Mouse (Mus musculus) intestine, embryonic 15.5 days (tissue): Measurements from ENCODE around the gene Ppp2r5c. TPM values are rescaled to one million over a fixed set of nuclear protein-coding genes. Genes with fewer than 3 reads are reported as not detected.

Source experiments
- ATAC-seq: fragments of 200-750 bp; cut with Nextera tagmentation; 2 replicates; pipeline ENCODE4 v1.8.0; 2017; ENCODE audit warnings: moderate TSS enrichment, moderate library complexity
- H3K27ac ChIP-seq: fragments of 300-500 bp; sonication (generic); 2 replicates; pipeline ENCODE4 v1.5.1; 2015; ENCODE audit warnings: mild to moderate bottlenecking, inconsistent platforms
- H3K27me3 ChIP-seq: fragments of 300-500 bp; sonication (generic); replicated peaks from 2 replicates; pipeline ENCODE4 v1.6.1; 2015; ENCODE audit warnings: inconsistent platforms
- H3K36me3 ChIP-seq: fragments of 300-500 bp; sonication (generic); 2 replicates; pipeline ENCODE4 v1.6.1; 2015; ENCODE audit warnings: inconsistent platforms
- H3K4me1 ChIP-seq: fragments of 300-500 bp; sonication (generic); replicated peaks from 2 replicates; pipeline ENCODE4 v1.6.1; 2015; ENCODE audit warnings: inconsistent platforms
- H3K4me2 ChIP-seq: fragments of 300-500 bp; sonication (generic); replicated peaks from 2 replicates; pipeline ENCODE4 v1.6.1; 2015; ENCODE audit warnings: mild to moderate bottlenecking, inconsistent platforms
- H3K4me3 ChIP-seq: fragments of 300-500 bp; sonication (generic); replicated peaks from 2 replicates; pipeline ENCODE4 v1.5.1; 2015; ENCODE audit warnings: inconsistent platforms
- H3K9ac ChIP-seq: fragments of 300-500 bp; sonication (generic); 2 replicates; pipeline ENCODE4 v1.6.1; 2015; ENCODE audit warnings: inconsistent platforms
- H3K9me3 ChIP-seq: fragments of 300-500 bp; sonication (generic); 2 replicates; pipeline ENCODE4 v1.6.1; 2016; ENCODE audit warnings: inconsistent platforms
- WGBS: fragments of 180-500 bp; shearing (Covaris S2); methylation state at CpG from one replicate; pipeline ENCODE4 v1.1.7; 2015; 5-methylcytosine and 5-hydroxymethylcytosine counted together
- polyA plus RNA-seq: library from polyadenylated mRNA; unstranded; fragments of >200 nt; fragmentation: Nextera tagmentation; extraction: Ambion mirVana; gene quantifications from 2 replicates; pipeline ENCODE4 v1.2.1, GENCODE M21; 2015

Ppp2r5c gene
- polyA plus RNA-seq, 1 experiment from 2014 or later, result 162 TPM

GRCm38 (mm10) chr12:110590804-110591259 is 143.9 kb downstream of the Ppp2r5c start:
- no peaks in the 10 kb centered on the region for H3K36me3 ChIP-seq
- H3K27ac ChIP-seq, result peak overlapping the region; percentile 94
- H3K9me3 ChIP-seq, result no peaks in the 10 kb centered on the region
- H3K4me2 ChIP-seq, result peak overlapping the region; percentile 86
- WGBS, result 1% methylated on average over 15 of the region's 15 CpGs
- peak overlapping the region; percentile 85 for H3K9ac ChIP-seq
- H3K4me3 ChIP-seq, result peak overlapping the region; percentile 80
- no peaks in the 10 kb centered on the region for H3K27me3 ChIP-seq
- peak; percentile 3 for ATAC-seq
- H3K4me1 ChIP-seq, result 0 out of 2 replicates have a peak, but pooled peaks cover 12% of the 10 kb centered on the region

GRCm38 (mm10) chr12:110591260-110591883 is 144.5 kb downstream of the Ppp2r5c start:
- Histone ChIP-seq H3K27me3 (no peaks in the 10 kb centered on the region), H3K4me2 (peak overlapping the region; percentile 86), H3K27ac (peak overlapping the region; percentile 94), H3K4me3 (peak overlapping the region; percentile 80), H3K36me3 (no peaks in the 10 kb centered on the region), H3K9ac (peak overlapping the region; percentile 85), H3K9me3 (no peaks in the 10 kb centered on the region), H3K4me1 (0 out of 2 replicates have a peak, but pooled peaks cover 12% of the 10 kb centered on the region)
- ATAC-seq, result peak; percentile 98
- WGBS, result under 1% methylated on average over 56 of the region's 56 CpGs

- 9% methylated on average over 7 of the region's 7 CpGs for WGBS
- H3K27ac ChIP-seq, result no peak overlapping the region
- H3K9me3 ChIP-seq, result no peaks in the 10 kb centered on the region
- no peaks in the 10 kb centered on the region for H3K36me3 ChIP-seq
- no peak for ATAC-seq
- no peak overlapping the region for H3K4me3 ChIP-seq
- H3K4me2 ChIP-seq, result no peak overlapping the region
- H3K27me3 ChIP-seq, result no peaks in the 10 kb centered on the region
- peaks cover 14% of the 10 kb centered on the region; the same call in 1 of the 2 replicates for H3K4me1 ChIP-seq
- H3K9ac ChIP-seq, result no peak overlapping the region
Observed at GRCm38 (mm10) chr12:110598527-110598926, 151.6 kb downstream of the Ppp2r5c start.

GRCm38 (mm10) chr12:110599791-110600190 is 152.9 kb downstream of the Ppp2r5c start:
- Histone ChIP-seq H3K9me3 (no peaks in the 10 kb centered on the region), H3K4me3 (no peak overlapping the region), H3K27ac (no peak overlapping the region), H3K27me3 (no peaks in the 10 kb centered on the region), H3K36me3 (no peaks in the 10 kb centered on the region), H3K4me1 (peaks cover 20% of the 10 kb centered on the region; the same call in 1 of the 2 replicates), H3K4me2 (no peak overlapping the region), H3K9ac (no peak overlapping the region)
- no peak for ATAC-seq
- 49% methylated on average over 4 of the region's 4 CpGs for WGBS

- Histone ChIP-seq H3K27me3 (no peaks in the 10 kb centered on the region), H3K4me1 (peaks cover 20% of the 10 kb centered on the region; the same call in 1 of the 2 replicates), H3K9ac (no peak overlapping the region), H3K36me3 (no peaks in the 10 kb centered on the region), H3K4me2 (peak overlapping the region; percentile 62), H3K27ac (no peak overlapping the region), H3K9me3 (no peaks in the 10 kb centered on the region), H3K4me3 (peak overlapping the region; percentile 74)
- 54% methylated on average over 13 of the region's 13 CpGs for WGBS
- ATAC-seq, result no peak
Observed at GRCm38 (mm10) chr12:110600225-110600991, 153.5 kb downstream of the Ppp2r5c start.

GRCm38 (mm10) chr12:110601241-110602218 is 154.6 kb downstream of the Ppp2r5c start, which contains the start of gene Dync1h1:
Gene Dync1h1, plus strand, starts transcription at chr12:110601452.
- Histone ChIP-seq H3K27ac (peak within 1 kb of the TSS; percentile 95), H3K27me3 (no peaks in the 10 kb centered on the region), H3K36me3 (no peaks in the 10 kb centered on the region), H3K4me3 (peak within 1 kb of the TSS; percentile 74), H3K9ac (peak within 1 kb of the TSS; percentile 79), H3K9me3 (no peaks in the 10 kb centered on the region), H3K4me2 (peak within 1 kb of the TSS; percentile 62), H3K4me1 (peaks cover 20% of the 10 kb centered on the region; the same call in 1 of the 2 replicates)
- peak; percentile 95 for ATAC-seq
- WGBS, result under 1% methylated on average over 105 of the region's 105 CpGs

GRCm38 (mm10) chr12:110606161-110606560 is 159.2 kb downstream of the Ppp2r5c start:
- H3K4me2 ChIP-seq, result no peak overlapping the region
- no peak for ATAC-seq
- H3K9ac ChIP-seq, result no peak overlapping the region
- H3K4me3 ChIP-seq, result no peak overlapping the region
- WGBS, result 80% methylated on average over 3 of the region's 3 CpGs
- H3K9me3 ChIP-seq, result no peaks in the 10 kb centered on the region
- no peaks in the 10 kb centered on the region for H3K36me3 ChIP-seq
- peaks cover 25% of the 10 kb centered on the region for H3K4me1 ChIP-seq
- no peaks in the 10 kb centered on the region for H3K27me3 ChIP-seq
- no peak overlapping the region for H3K27ac ChIP-seq

GRCm38 (mm10) chr12:110606676-110607075 is 159.8 kb downstream of the Ppp2r5c start:
- H3K4me2 ChIP-seq, result no peak overlapping the region
- no peak overlapping the region for H3K27ac ChIP-seq
- no peaks in the 10 kb centered on the region for H3K27me3 ChIP-seq
- H3K36me3 ChIP-seq, result 0 out of 2 replicates have a peak, but pooled peaks cover under 1% of the 10 kb centered on the region
- WGBS, result 84% methylated on average over 2 of the region's 2 CpGs
- no peaks in the 10 kb centered on the region for H3K9me3 ChIP-seq
- no peak for ATAC-seq
- H3K9ac ChIP-seq, result no peak overlapping the region
- peaks cover 25% of the 10 kb centered on the region for H3K4me1 ChIP-seq
- H3K4me3 ChIP-seq, result no peak overlapping the region

GRCm38 (mm10) chr12:110608460-110609152 is 161.7 kb downstream of the Ppp2r5c start:
- Histone ChIP-seq H3K9ac (no peak overlapping the region), H3K27me3 (no peaks in the 10 kb centered on the region), H3K9me3 (no peaks in the 10 kb centered on the region), H3K27ac (peak overlapping the region; percentile 68), H3K4me1 (peaks cover 17% of the 10 kb centered on the region), H3K4me2 (peak overlapping the region; percentile 28), H3K4me3 (no peak overlapping the region), H3K36me3 (0 out of 2 replicates have a peak, but pooled peaks cover 2% of the 10 kb centered on the region)
- peak; percentile 96 for ATAC-seq
- 45% methylated on average over 11 of the region's 11 CpGs for WGBS

GRCm38 (mm10) chr12:110609153-110609497 is 162.2 kb downstream of the Ppp2r5c start:
- H3K9ac ChIP-seq, result no peak overlapping the region
- 81% methylated on average over 9 of the region's 9 CpGs for WGBS
- no peaks in the 10 kb centered on the region for H3K9me3 ChIP-seq
- peaks cover 5% of the 10 kb centered on the region for H3K36me3 ChIP-seq
- H3K27me3 ChIP-seq, result no peaks in the 10 kb centered on the region
- peaks cover 12% of the 10 kb centered on the region; the same call in 1 of the 2 replicates for H3K4me1 ChIP-seq
- H3K4me3 ChIP-seq, result no peak overlapping the region
- peak overlapping the region; percentile 68; the same call in 1 of the 2 replicates for H3K27ac ChIP-seq
- H3K4me2 ChIP-seq, result peak overlapping the region; percentile 28
- ATAC-seq, result no peak

GRCm38 (mm10) chr12:110610713-110611112 is 163.8 kb downstream of the Ppp2r5c start:
- no peak overlapping the region for H3K9ac ChIP-seq
- no peaks in the 10 kb centered on the region for H3K27me3 ChIP-seq
- ATAC-seq, result no peak
- no peak overlapping the region for H3K27ac ChIP-seq
- peaks cover 11% of the 10 kb centered on the region; the same call in 1 of the 2 replicates for H3K4me1 ChIP-seq
- 90% methylated on average over 2 of the region's 2 CpGs for WGBS
- no peak overlapping the region for H3K4me2 ChIP-seq
- peaks cover 16% of the 10 kb centered on the region for H3K36me3 ChIP-seq
- H3K9me3 ChIP-seq, result no peaks in the 10 kb centered on the region
- H3K4me3 ChIP-seq, result no peak overlapping the region
